Mouse (Mus musculus) hindbrain, embryonic 10.5 days (tissue): ENCODE measurements at regions not wholly inside any gene's neighbourhood (a gene's known extent, or its start where the extent isn't known, plus 50 kb on each side); places are given as distances from the start of the nearest gene placed in this dataset.

Experiments used
- DNase-seq: peaks from one replicate; pipeline ENCODE4 v3.0.0-alpha.2; 2017; ENCODE audit warnings: low spot score
- H3K27ac ChIP-seq: fragments of 300-500 bp; sonication (generic); 2 replicates; pipeline ENCODE4 v1.5.1; 2016; ENCODE audit warnings: mild to moderate bottlenecking, moderate library complexity
- H3K27me3 ChIP-seq: fragments of 300-500 bp; sonication (generic); 2 replicates; pipeline ENCODE4 v1.6.1; 2016; ENCODE audit warnings: mild to moderate bottlenecking; ENCODE audit not compliant: poor library complexity, insufficient read depth, severe bottlenecking
- H3K36me3 ChIP-seq: fragments of 300-500 bp; sonication (generic); 2 replicates; pipeline ENCODE4 v1.6.1; 2016; ENCODE audit warnings: mild to moderate bottlenecking, moderate library complexity
- H3K4me1 ChIP-seq: fragments of 300-500 bp; sonication (generic); replicated peaks from 2 replicates; pipeline ENCODE4 v1.6.1; 2016; ENCODE audit warnings: mild to moderate bottlenecking
- H3K4me3 ChIP-seq: fragments of 300-500 bp; sonication (generic); 2 replicates; pipeline ENCODE4 v1.5.1; 2016; ENCODE audit warnings: mild to moderate bottlenecking, moderate library complexity
- H3K9me3 ChIP-seq: fragments of 300-500 bp; sonication (generic); 2 replicates; pipeline ENCODE4 v1.6.1; 2016; ENCODE audit warnings: mild to moderate bottlenecking, moderate library complexity
- WGBS: fragments of 180-500 bp; shearing (Covaris S2); methylation state at CpG from one replicate; pipeline ENCODE4 v1.1.7; 2016; 5-methylcytosine and 5-hydroxymethylcytosine counted together

- Histone ChIP-seq H3K9me3 (no peaks in the 10 kb centered on the region), H3K27ac (no peak overlapping the region), H3K4me1 (peaks cover 24% of the 10 kb centered on the region), H3K36me3 (no peaks in the 10 kb centered on the region), H3K27me3 (peaks cover 63% of the 10 kb centered on the region), H3K4me3 (no peak overlapping the region)
- no peak for DNase-seq
Observed at GRCm38 (mm10) chr8:127942319-127942718, 416.1 kb upstream of the Nrp1 start.

DNA sequence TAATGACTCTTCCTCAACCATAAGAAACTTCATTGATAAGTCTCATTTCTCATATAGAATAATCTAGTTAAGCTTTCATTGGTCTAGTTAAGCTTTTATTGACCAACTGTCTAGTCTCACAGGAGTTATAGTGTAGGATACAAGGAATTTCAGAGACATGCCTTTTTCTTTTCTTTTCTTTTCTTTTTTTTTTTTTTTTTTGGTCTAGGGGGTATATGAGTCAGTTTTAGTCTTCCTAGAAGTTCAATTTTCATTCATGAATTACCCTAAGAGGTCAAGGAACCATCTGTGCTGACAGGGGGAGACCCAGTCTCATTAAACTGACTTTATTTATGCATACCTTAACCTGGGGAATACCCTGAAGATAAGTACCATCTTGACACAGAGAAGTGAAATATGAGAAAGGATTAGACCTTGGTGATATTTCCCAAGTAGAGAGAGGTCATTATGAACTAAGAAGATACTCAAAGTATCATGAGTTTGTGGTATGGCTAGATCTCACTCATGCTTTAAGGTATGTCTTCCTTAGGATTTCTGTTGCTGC, 413.4 kb upstream of the Nrp1 start:
- H3K4me1 ChIP-seq: peaks cover 10% of the 10 kb centered on the region
- H3K9me3 ChIP-seq: no peaks in the 10 kb centered on the region

GRCm38 (mm10) chr8:127957571-127957970, 400.8 kb upstream of the Nrp1 start:
- DNase-seq: no peak
- Histone ChIP-seq H3K9me3 (no peaks in the 10 kb centered on the region), H3K4me1 (peaks cover 11% of the 10 kb centered on the region), H3K27me3 (no peaks in the 10 kb centered on the region), H3K27ac (no peak overlapping the region), H3K36me3 (no peaks in the 10 kb centered on the region), H3K4me3 (no peak overlapping the region)
- 78% methylated on average over 1 of the region's 1 CpGs for WGBS

More for the DNA sequence above, 413.4 kb upstream of the Nrp1 start:
- Histone ChIP-seq H3K27ac (no peak overlapping the region), H3K36me3 (no peaks in the 10 kb centered on the region), H3K4me3 (no peak overlapping the region), H3K27me3 (peaks cover 41% of the 10 kb centered on the region)
- DNase-seq: no peak

- no peaks in the 10 kb centered on the region for H3K36me3 ChIP-seq
- DNase-seq: no peak
- WGBS: 67% methylated on average over 12 of the region's 12 CpGs
- H3K27me3 ChIP-seq: no peaks in the 10 kb centered on the region
- no peaks in the 10 kb centered on the region for H3K9me3 ChIP-seq
- no peak overlapping the region for H3K4me3 ChIP-seq
- H3K4me1 ChIP-seq: peaks cover 11% of the 10 kb centered on the region
- H3K27ac ChIP-seq: no peak overlapping the region
Observed at GRCm38 (mm10) chr8:127958351-127959044, 399.9 kb upstream of the Nrp1 start.

DNA sequence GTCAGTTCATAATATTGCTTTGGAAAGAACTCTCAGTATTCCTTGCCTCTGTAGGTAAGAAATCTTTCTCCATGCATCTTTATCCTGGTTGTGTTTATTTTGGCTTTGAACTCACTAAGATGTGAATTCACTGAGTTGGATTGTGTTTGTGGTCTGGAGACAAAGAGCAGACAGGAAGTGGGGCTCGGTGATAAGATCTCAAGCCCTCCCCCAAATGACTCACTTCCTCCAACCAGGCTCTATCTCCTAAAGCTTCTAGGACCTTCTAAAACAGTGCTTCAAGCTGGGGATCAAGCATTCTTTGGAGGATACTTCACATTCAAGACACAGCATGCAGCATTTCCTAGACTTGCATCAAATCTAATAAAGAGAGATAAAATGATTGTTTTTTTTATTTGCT, 395.5 kb upstream of the Nrp1 start:
- Histone ChIP-seq H3K4me3 (no peak overlapping the region), H3K9me3 (no peaks in the 10 kb centered on the region), H3K27me3 (no peaks in the 10 kb centered on the region), H3K36me3 (no peaks in the 10 kb centered on the region), H3K27ac (no peak overlapping the region), H3K4me1 (peaks cover 11% of the 10 kb centered on the region)
- DNase-seq: no peak
- 77% methylated on average over 1 of the region's 1 CpGs for WGBS

DNA sequence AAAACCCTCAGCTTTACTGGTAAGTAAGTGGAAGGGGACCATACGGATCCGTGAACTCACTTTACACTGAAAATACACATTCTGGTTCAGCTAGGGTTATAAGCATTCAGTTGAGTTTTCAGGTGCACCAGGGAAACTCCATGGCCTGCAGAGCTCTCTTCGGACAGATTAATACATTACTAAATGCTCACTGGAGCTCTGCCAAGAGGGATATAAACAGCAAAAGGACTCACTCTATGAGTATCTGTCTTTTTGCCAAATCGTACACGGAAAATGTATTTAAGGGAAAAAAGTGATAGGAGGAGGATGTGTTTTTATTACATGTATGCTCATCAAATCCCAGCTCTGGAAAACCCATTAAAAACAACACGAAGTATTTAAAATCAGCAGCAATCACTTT, 394.8 kb upstream of the Nrp1 start:
- DNase-seq: no peak

DNA sequence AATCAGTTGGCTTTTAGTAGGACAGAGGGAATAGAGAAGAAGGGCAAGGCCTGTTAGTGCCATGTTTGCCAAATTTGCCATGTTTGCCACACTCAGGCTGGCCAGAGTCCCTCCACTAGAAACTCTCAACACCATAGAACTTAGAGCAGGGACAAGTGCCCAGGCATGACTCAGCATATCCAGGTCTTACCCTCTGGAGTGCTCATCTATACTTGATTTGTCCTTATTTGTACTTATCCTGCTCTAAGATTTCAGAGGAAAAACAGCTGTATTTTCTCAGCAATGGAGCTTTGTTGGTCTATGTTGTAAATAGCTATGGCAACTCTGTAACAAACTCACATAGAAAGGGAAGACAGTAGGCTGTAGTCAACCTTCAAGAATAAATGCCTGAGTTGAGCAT, 393.6 kb upstream of the Nrp1 start:
- DNase-seq: no peak
- H3K27ac ChIP-seq: no peak overlapping the region
- no peak overlapping the region for H3K4me3 ChIP-seq
- H3K4me1 ChIP-seq: no peaks in the 10 kb centered on the region
- H3K36me3 ChIP-seq: no peaks in the 10 kb centered on the region
- no peaks in the 10 kb centered on the region for H3K9me3 ChIP-seq
- H3K27me3 ChIP-seq: no peaks in the 10 kb centered on the region

More for the DNA sequence above, 394.8 kb upstream of the Nrp1 start:
- Histone ChIP-seq H3K36me3 (no peaks in the 10 kb centered on the region), H3K27me3 (no peaks in the 10 kb centered on the region), H3K4me1 (peaks cover 7% of the 10 kb centered on the region), H3K9me3 (no peaks in the 10 kb centered on the region), H3K4me3 (no peak overlapping the region), H3K27ac (no peak overlapping the region)
- WGBS: 94% methylated on average over 6 of the region's 6 CpGs

- H3K4me3 ChIP-seq: no peak overlapping the region
- H3K27me3 ChIP-seq: no peaks in the 10 kb centered on the region
- no peak for DNase-seq
- WGBS: 76% methylated on average over 2 of the region's 2 CpGs
- no peak overlapping the region for H3K27ac ChIP-seq
- no peaks in the 10 kb centered on the region for H3K36me3 ChIP-seq
- H3K4me1 ChIP-seq: no peaks in the 10 kb centered on the region
- H3K9me3 ChIP-seq: no peaks in the 10 kb centered on the region
Observed at GRCm38 (mm10) chr8:127965341-127965740, 393.1 kb upstream of the Nrp1 start.

DNA sequence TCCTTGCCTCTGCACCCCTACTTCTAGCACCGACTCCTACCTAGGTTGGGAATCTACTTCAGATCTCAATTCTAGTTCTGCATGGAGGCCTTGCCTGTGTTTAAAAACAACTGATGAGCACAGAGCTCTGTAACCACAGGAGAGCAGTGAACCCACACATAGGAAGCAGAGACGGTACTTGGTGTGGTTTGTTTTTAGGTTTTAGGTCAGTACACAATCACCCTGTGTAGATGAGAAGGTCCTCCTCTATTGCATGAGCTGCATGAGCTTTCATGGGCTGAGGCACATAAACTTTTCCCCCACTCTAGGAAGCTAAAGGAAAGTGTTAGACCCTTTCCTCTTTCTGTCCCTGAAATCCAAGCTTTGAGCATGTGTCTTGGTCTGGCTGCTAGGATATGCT, 390.4 kb upstream of the Nrp1 start:
- WGBS: 90% methylated on average over 2 of the region's 2 CpGs
- no peak overlapping the region for H3K4me3 ChIP-seq
- no peak for DNase-seq
- H3K4me1 ChIP-seq: no peaks in the 10 kb centered on the region
- H3K36me3 ChIP-seq: no peaks in the 10 kb centered on the region
- H3K27ac ChIP-seq: no peak overlapping the region
- H3K9me3 ChIP-seq: no peaks in the 10 kb centered on the region
- H3K27me3 ChIP-seq: no peaks in the 10 kb centered on the region

GRCm38 (mm10) chr8:127973194-127973593, 385.2 kb upstream of the Nrp1 start:
- H3K27ac ChIP-seq: no peak overlapping the region

GRCm38 (mm10) chr8:127977746-127978145, 380.7 kb upstream of the Nrp1 start:
- 58% methylated on average over 2 of the region's 2 CpGs for WGBS
- Histone ChIP-seq H3K27me3 (no peaks in the 10 kb centered on the region), H3K4me1 (peaks cover 7% of the 10 kb centered on the region), H3K27ac (no peak overlapping the region), H3K36me3 (no peaks in the 10 kb centered on the region), H3K9me3 (no peaks in the 10 kb centered on the region), H3K4me3 (no peak overlapping the region)
- DNase-seq: no peak

More at GRCm38 (mm10) chr8:127973194-127973593, 385.2 kb upstream of the Nrp1 start:
- H3K27me3 ChIP-seq: no peaks in the 10 kb centered on the region
- H3K36me3 ChIP-seq: no peaks in the 10 kb centered on the region
- H3K4me1 ChIP-seq: peaks cover 4% of the 10 kb centered on the region
- H3K9me3 ChIP-seq: no peaks in the 10 kb centered on the region
- no peak overlapping the region for H3K4me3 ChIP-seq
- DNase-seq: no peak
- 95% methylated on average over 2 of the region's 2 CpGs for WGBS

DNA sequence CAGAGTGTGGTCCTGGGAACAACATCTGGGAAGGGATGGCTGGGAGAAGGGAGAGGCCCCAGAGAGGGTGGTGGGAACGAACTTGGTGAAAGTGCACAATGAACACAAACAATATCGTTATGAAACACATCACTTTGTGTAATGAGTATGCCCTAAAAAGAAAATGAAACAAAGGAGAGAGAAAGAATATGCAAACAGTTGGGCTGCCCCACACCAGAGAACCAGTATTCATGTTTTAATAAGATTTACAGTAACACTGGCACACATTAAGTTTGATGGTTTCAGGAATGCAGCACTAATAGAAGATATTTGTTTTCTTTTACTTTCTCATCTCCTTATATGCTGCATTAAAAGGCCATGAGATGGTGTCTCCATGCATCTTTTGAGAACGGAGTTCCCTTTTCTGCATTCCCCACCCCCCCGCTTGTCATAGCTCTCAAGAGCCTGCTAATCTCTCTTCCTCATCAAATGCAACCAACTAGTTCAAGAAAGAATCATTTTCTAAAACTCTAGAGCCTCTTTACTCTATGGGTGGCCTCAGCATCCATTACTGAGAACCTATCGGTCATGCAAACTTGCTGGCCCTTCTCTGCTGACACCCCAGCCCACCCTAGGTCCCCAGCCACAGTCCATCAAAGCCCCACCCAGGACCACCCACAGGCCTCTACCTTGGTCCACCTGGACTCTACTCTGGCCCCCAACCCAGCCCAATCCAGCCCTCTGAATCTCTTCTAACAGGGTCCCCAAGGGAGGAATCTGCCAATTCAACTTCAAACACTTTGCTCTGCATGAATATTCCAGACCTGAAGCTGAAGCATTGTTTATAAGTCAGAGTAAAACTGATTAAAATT, 379.0 kb upstream of the Nrp1 start:
- DNase-seq: no peak
- H3K4me3 ChIP-seq: no peak overlapping the region
- peaks cover 7% of the 10 kb centered on the region for H3K4me1 ChIP-seq
- 78% methylated on average over 5 of the region's 5 CpGs for WGBS
- H3K27ac ChIP-seq: no peak overlapping the region
- 0 out of 2 replicates have a peak, but pooled peaks cover under 1% of the 10 kb centered on the region for H3K27me3 ChIP-seq
- H3K9me3 ChIP-seq: no peaks in the 10 kb centered on the region
- no peaks in the 10 kb centered on the region for H3K36me3 ChIP-seq

DNA sequence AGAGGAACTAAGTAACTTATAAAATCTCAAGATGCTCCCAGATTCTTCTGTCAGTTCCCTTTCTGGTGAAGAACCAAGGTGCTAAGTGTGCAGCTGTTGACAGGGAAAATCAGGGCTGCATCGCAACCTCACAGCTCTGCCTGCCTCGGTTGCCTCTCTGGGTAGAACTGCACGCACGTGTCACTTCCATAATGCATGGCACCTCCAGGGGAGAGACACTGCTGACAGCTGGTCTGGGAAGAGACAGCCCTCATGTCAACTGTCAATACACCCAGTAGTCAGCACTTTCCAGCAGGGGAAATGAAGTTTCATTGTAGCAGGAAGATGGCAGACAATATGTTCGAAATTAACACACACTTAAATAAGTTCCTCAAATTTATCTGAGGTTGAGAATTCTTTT, 376.2 kb upstream of the Nrp1 start:
- Histone ChIP-seq H3K27ac (no peak overlapping the region), H3K36me3 (no peaks in the 10 kb centered on the region), H3K4me1 (peaks cover 17% of the 10 kb centered on the region), H3K4me3 (no peak overlapping the region), H3K27me3 (0 out of 2 replicates have a peak, but pooled peaks cover 3% of the 10 kb centered on the region), H3K9me3 (no peaks in the 10 kb centered on the region)
- 72% methylated on average over 5 of the region's 5 CpGs for WGBS
- DNase-seq: no peak
